In the genomic region with DNA sequence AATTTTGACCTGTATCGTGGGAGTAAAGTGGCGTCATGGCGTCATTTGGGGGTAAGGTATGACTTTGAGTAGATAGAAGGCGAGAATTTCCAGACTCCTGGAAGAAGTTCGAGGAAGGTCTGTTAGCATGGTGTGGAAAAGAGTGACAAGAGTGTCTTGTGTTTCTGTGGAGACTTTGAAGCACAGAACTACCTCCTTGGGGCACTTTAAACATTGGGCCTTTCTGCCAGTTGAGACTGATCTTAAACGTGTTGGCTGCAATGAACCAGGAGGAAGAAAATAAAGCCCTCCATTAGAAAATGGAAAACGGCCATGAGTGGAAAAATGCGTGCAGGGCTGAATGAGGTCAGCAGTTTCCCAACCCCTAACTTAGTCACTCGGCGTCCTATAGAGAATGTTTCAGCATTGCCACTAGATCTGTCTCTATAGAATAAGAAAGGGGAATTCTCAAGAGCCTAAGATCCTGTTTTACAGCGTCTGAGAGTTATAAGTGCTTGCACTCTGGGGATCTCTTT, we compare ENCODE assay signal across 8 mouse cellular contexts. TPM values are rescaled to one million over a fixed set of nuclear protein-coding genes. Genes with fewer than 3 reads are reported as not detected.
A peak's percentile ranks its signal among the peaks of the same experiment; 100 is the strongest.
DNase-seq lines count a peak whose midpoint lies in the region; ATAC-seq and TF ChIP-seq lines count a peak whose summit lies in the region.

No protein-coding gene starts in this region.

- H3K4me1 ChIP-seq in cerebellum, adult 2 months (ENCODE audit: control insufficient read depth, insufficient read depth, low read length): no peaks in the 10 kb centered on the region
- peaks cover 4 to 13% of the 10 kb centered on the region in 2 experiments; a peak in 2 of 4 replicates for H3K4me1 ChIP-seq in MEL (ENCODE audit: control insufficient read depth in 1 of 2, insufficient read depth in 2 of 2, low read length in 2 of 2)
- peaks cover 18% of the 10 kb centered on the region for H3K4me1 ChIP-seq in heart, embryonic 15.5 days (replicated peaks)

- peak overlapping the region; percentile 85 for H3K4me3 ChIP-seq in cerebellum, adult 2 months (replicated peaks; ENCODE audit: insufficient read depth, low read depth, low read length)
- H3K4me3 ChIP-seq in MEL (ENCODE audit: control insufficient read depth in 1 of 2, insufficient read depth in 1 of 2, low read depth in 2 of 2, low read length in 2 of 2) (peak overlapping the region; percentile 79 to 89), macrophage (ENCODE audit: inconsistent target) (peak overlapping the region; percentile 100)
- H3K4me3 ChIP-seq in heart, embryonic 15.5 days: peak overlapping the region; percentile 85

- WGBS in cerebellum, adult 2 months: 8% methylated on average over 11 of the region's 11 CpGs
- WGBS in heart, embryonic 15.5 days: 6% methylated on average over 11 of the region's 11 CpGs
- WGBS in macrophage (ENCODE audit: missing documents): under 1% methylated on average over 11 of the region's 11 CpGs

- H3K79me2 ChIP-seq in MEL (ENCODE audit: control insufficient read depth, insufficient read depth, low read length, poor library complexity): peaks cover 30% of the 10 kb centered on the region
- H3K79me2 ChIP-seq in macrophage (ENCODE audit: inconsistent target): peaks cover 39% of the 10 kb centered on the region

- no peak for DNase-seq in cerebellum, adult 2 months
- DNase-seq in MEL (ENCODE audit: low read depth, low spot score) (no peak), MN1 (ENCODE audit: low spot score) (no peak)
- DNase-seq in cerebellum, adult 18-20 months: no peak
- no peak for DNase-seq in thymus, postnatal 36 days

- peaks cover 17 to 21% of the 10 kb centered on the region in 2 experiments for H3K36me3 ChIP-seq in MEL (ENCODE audit: control insufficient read depth in 1 of 2, insufficient read depth in 2 of 2, low read length in 2 of 2)
- H3K36me3 ChIP-seq in heart, embryonic 15.5 days: peaks cover 21% of the 10 kb centered on the region
- H3K36me3 ChIP-seq in macrophage (ENCODE audit: inconsistent target): peaks cover 18% of the 10 kb centered on the region

- 0 out of 4 replicates have a peak, but pooled peaks of 1 of the 2 experiments have one; percentile 1 for TF ChIP-seq EP300 in MEL (IDR thresholded peaks at IDR 0.05; ENCODE audit: low read depth in 1 of 2, low read length in 2 of 2)

- peak overlapping the region; percentile 77 for H3K4me2 ChIP-seq in heart, embryonic 15.5 days

- H3K9me3 ChIP-seq in MEL (replicated peaks; ENCODE audit: insufficient read depth, low read length): no peaks in the 10 kb centered on the region
- no peaks in the 10 kb centered on the region for H3K9me3 ChIP-seq in heart, embryonic 15.5 days (replicated peaks)

- H3K27ac ChIP-seq in cerebellum, adult 2 months (ENCODE audit: insufficient read depth, low read length): no peak overlapping the region
- H3K27ac ChIP-seq in MEL (ENCODE audit: control insufficient read depth, low read depth, low read length): peak overlapping the region; percentile 70
- H3K27ac ChIP-seq in heart, embryonic 15.5 days: peak overlapping the region; percentile 80; the same call in 1 of the 2 replicates
- H3K27ac ChIP-seq in macrophage: peak overlapping the region; percentile 90

- ATAC-seq in cerebellum, adult (ENCODE audit: insufficient number of reproducible peaks, low FRiP score, low TSS enrichment): no peak
- ATAC-seq in heart, embryonic 15.5 days (replicated peaks; ENCODE audit: insufficient number of reproducible peaks, insufficient read depth, low FRiP score, low read depth): no peak

- no peaks in the 10 kb centered on the region for H3K27me3 ChIP-seq in cerebellum, adult 2 months (ENCODE audit: control insufficient read depth, insufficient read depth, low read length)
- no peaks in the 10 kb centered on the region for H3K27me3 ChIP-seq in MEL (ENCODE audit: control insufficient read depth in 1 of 2, insufficient read depth in 2 of 2, low read length in 2 of 2)
- H3K27me3 ChIP-seq in heart, embryonic 15.5 days: no peaks in the 10 kb centered on the region

- no peak for TF ChIP-seq CTCF in cerebellum, adult 2 months (IDR thresholded peaks at IDR 0.05; ENCODE audit: borderline replicate concordance, insufficient read depth, low read depth, low read length)
- no peak for TF ChIP-seq CTCF in MEL (IDR thresholded peaks at IDR 0.05 in 2 of 3, conservative IDR thresholded peaks at IDR 0.05 in 1 of 3; ENCODE audit: control insufficient read depth in 1 of 3, insufficient read depth in 1 of 3, low read depth in 2 of 3, low read length in 3 of 3, poor library complexity in 1 of 3, severe bottlenecking in 1 of 3)

- no peak for TF ChIP-seq RAD21 in MEL (IDR thresholded peaks at IDR 0.05; ENCODE audit: low read depth, low read length)

- TF ChIP-seq POLR2A in cerebellum, adult 2 months (IDR thresholded peaks at IDR 0.05; ENCODE audit: borderline replicate concordance, insufficient read depth, low read length): no peak
- no peak for TF ChIP-seq POLR2A in MEL (IDR thresholded peaks at IDR 0.05; ENCODE audit: control insufficient read depth in 1 of 2, insufficient read depth in 1 of 2, low read depth in 1 of 2, low read length in 2 of 2, poor library complexity in 1 of 2)

- peak overlapping the region; percentile 93 for H3K9ac ChIP-seq in MEL (ENCODE audit: control insufficient read depth, low read depth, low read length, poor library complexity, severe bottlenecking)
- H3K9ac ChIP-seq in heart, embryonic 15.5 days: peak overlapping the region; percentile 94

TF ChIP-seq in MEL, 35 proteins besides CTCF, POLR2A, EP300 and RAD21:
- TF ChIP-seq CHD1 (IDR thresholded peaks at IDR 0.05; ENCODE audit: low read depth, low read length) (peak; percentile 16; the same call in 1 of the 2 replicates), MYB (IDR thresholded peaks at IDR 0.05; ENCODE audit: low read depth, low read length) (no peak)
TF ChIP-seq in MEL: peak in this region for 1.

RNA-seq across cellular contexts. Expression of a gene that starts 1.0 kb away (rescaled TPM):
- polyA plus RNA-seq in cerebellum, adult 2 months (2012; rRNA removed): 90.5 and 94.9 TPM in 2 replicates
- total RNA-seq in MEL (2012; rRNA removed): 158 and 186 TPM in 2 replicates
- 100 to 1,000 TPM in 1 of 2 experiments, not detected in 1; 183 TPM for polyA plus RNA-seq in MEL (2012; ENCODE audit: insufficient read depth in 1 of 2, insufficient read length in 2 of 2, low read depth in 1 of 2, low replicate concordance in 2 of 2, missing spikeins in 1 of 2)
- polyA plus RNA-seq in heart, embryonic 15.5 days (2015; fragmentation: Nextera tagmentation; extraction: Ambion mirVana): 65.0 and 77.4 TPM in 2 replicates
- total RNA-seq in macrophage (2018; cell fraction: chromatin; rRNA removed): 100 to 1,000 TPM in 20 of 26 experiments, 10 to 100 TPM in 6; 80.8 to 239 (median 123) TPM
- total RNA-seq in macrophage (2018; cell fraction: cytosol; rRNA removed): 100 to 1,000 TPM; 258 to 417 (median 331) TPM
- total RNA-seq in macrophage (2018; cell fraction: nucleus; rRNA removed): 100 to 1,000 TPM; 165 to 525 (median 319) TPM
- polyA plus RNA-seq in macrophage (2018): 282 to 386 TPM (median 335 TPM) in 3 replicates

RNA-seq across cellular contexts. Expression of a gene that starts 26.8 kb away (rescaled TPM):
- polyA plus RNA-seq in cerebellum, adult 2 months (2012; rRNA removed): 0.06 and 0.07 TPM in 2 replicates
- total RNA-seq in MEL (2012; rRNA removed): 0.88 and 1.0 TPM in 2 replicates
- polyA plus RNA-seq in MEL (2012; ENCODE audit: insufficient read depth in 1 of 2, insufficient read length in 2 of 2, low read depth in 1 of 2, low replicate concordance in 2 of 2, missing spikeins in 1 of 2) (under 1 TPM in 1 of 2 experiments, not detected in 1; 0.28 TPM), macrophage (2018) (not detected in 3 replicates)
- 0.10 TPM in 1 of 2 replicates, not detected in the other for polyA plus RNA-seq in heart, embryonic 15.5 days (2015; fragmentation: Nextera tagmentation; extraction: Ambion mirVana)
- total RNA-seq in macrophage (2018; cell fraction: chromatin; rRNA removed): not detected
- total RNA-seq in macrophage (2018; cell fraction: cytosol; rRNA removed): not detected
- not detected for total RNA-seq in macrophage (2018; cell fraction: nucleus; rRNA removed)

RNA-seq across cellular contexts. Expression of a gene that starts 30.9 kb away (rescaled TPM):
- polyA plus RNA-seq in cerebellum, adult 2 months (2012; rRNA removed): 48.3 and 55.7 TPM in 2 replicates
- 4.6 and 7.6 TPM in 2 replicates for total RNA-seq in MEL (2012; rRNA removed)
- polyA plus RNA-seq in MEL (2012; ENCODE audit: insufficient read depth in 1 of 2, insufficient read length in 2 of 2, low read depth in 1 of 2, low replicate concordance in 2 of 2, missing spikeins in 1 of 2): 10 to 100 TPM in 1 of 2 experiments, not detected in 1; 35.9 TPM
- 8.5 and 11.5 TPM in 2 replicates for polyA plus RNA-seq in heart, embryonic 15.5 days (2015; fragmentation: Nextera tagmentation; extraction: Ambion mirVana)
- 10 to 100 TPM in 1 of 26 experiments, 1 to 10 TPM in 25; 1.1 to 12.0 (median 4.7) TPM for total RNA-seq in macrophage (2018; cell fraction: chromatin; rRNA removed)
- total RNA-seq in macrophage (2018; cell fraction: cytosol; rRNA removed): 1 to 10 TPM; 2.1 to 4.6 (median 3.0) TPM
- total RNA-seq in macrophage (2018; cell fraction: nucleus; rRNA removed): 10 to 100 TPM in 1 of 26 experiments, 1 to 10 TPM in 24, under 1 TPM in 1; 0.92 to 10.1 (median 3.3) TPM
- 2.5 to 4.7 TPM (median 4.1 TPM) in 3 replicates for polyA plus RNA-seq in macrophage (2018)
